Mouse (Mus musculus) left cerebral cortex, adult 2 months (tissue): ENCODE measurements around the gene Parvb. TPM values are rescaled to one million over a fixed set of nuclear protein-coding genes. Genes with fewer than 3 reads are reported as not detected.

Experiments used
- DNase-seq, 2 experiments: peaks; one replicate each; pipeline ENCODE4 v3.0.0; 2021 to 2022; ENCODE audit warnings: low spot score in 2 of 2, mixed read lengths in 1 of 2; ENCODE audit errors: extremely low spot score in 1 of 2
- H3K27ac ChIP-seq: fragments of 200-600 bp; 2 replicates; pipeline ENCODE4 v1.8.1; 2022
- H3K4me3 ChIP-seq: fragments of 200-600 bp; 2 replicates; pipeline ENCODE4 v1.8.1; 2022
- CTCF ChIP-seq: fragments of 200-600 bp; IDR thresholded peaks from 2 replicates; pipeline ENCODE4 v1.8.1; 2022; ENCODE audit warnings: antibody characterized with exemption, mild to moderate bottlenecking, moderate library complexity
- intact Hi-C: fragments of 180-260 bp; cut with DNase I; formaldehyde crosslinking; loops from one replicate; pipeline ENCODE4 v1.15.1; 2025
- total RNA-seq, 2 experiments: library from RNA; stranded (reverse); gene quantifications; 2 replicates each; pipeline ENCODE4 v1.2.3; 2021

Parvb gene
- total RNA-seq, 2 experiments from 2014 or later: 19.3 to 20.9 TPM

DNA sequence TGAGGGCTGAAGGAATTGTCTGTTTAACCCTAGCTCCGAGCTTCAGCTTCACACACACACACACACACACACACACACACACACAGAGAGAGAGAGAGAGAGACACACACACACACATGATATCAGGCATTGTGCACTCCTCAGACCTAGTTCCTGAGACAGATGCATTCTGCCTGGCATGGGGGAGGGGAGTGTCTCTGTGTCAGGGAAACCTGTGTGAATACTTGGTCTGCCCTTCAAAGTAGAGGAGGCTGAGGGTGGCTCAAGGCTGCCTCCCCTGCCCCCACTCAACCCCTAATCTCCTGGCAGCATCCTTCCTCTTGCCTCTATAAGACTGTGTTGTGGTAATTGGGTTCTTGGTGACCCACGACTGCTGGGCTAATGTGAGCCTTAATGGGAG is 31.7 kb downstream of the Parvb start:
- Histone ChIP-seq H3K27ac (no peak overlapping the region), H3K4me3 (no peak overlapping the region)
- DNase-seq: no peak
- intact Hi-C loops: loop anchor here (5.0 kb wide), 2 partner anchors 184 to 334 kb away; partner anchors contain the start of gene Shisal1
- no peak for TF ChIP-seq CTCF

DNA sequence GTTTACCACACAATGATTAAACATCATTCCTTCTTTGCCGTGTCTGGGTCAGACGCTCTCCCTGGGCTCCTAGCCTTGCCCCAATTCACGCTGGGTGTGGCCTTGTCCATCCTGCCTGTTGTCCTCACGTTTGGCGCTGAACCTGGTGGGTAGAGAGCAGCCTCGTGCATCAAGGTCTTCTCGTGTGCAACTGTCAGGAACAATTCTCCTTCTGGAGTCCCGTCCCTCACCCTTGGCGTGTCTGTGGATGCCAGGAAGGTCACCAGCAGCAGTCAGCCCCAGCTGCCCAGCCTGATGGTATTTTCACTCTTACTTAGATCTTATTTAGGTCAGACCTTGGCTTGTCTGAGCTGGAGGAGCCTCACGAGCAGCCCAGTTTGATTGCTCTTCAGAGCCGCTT is 33.3 kb downstream of the Parvb start:
- Histone ChIP-seq H3K27ac (0 out of 2 replicates have a peak overlapping the region, but pooled peaks have one; percentile 24), H3K4me3 (no peak overlapping the region)
- intact Hi-C loops: no loop called here
- TF ChIP-seq CTCF: no peak
- no peak for DNase-seq

DNA sequence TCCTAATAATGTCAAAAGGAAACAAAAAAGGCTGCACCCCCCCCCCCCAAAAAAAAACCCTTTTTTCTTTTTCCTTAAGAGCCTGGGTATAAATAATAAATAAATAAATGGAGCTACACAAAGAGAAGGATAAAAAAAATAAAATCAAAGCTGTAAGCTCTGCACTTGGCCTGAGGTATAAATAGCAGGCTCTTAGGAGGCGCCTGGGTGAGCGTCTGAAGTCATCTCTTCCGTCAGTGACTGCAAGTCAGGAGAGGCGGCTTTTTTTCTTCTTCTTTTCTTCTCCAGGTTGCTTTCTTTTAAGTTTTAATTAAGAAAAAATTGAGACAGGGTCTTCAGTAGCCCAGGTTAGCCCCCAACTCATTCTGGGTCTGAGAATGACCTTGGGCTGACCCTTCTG is 34.4 kb downstream of the Parvb start:
- intact Hi-C loops: no loop called here
- Histone ChIP-seq H3K27ac (peak overlapping the region; percentile 44; the same call in 1 of the 2 replicates), H3K4me3 (no peak overlapping the region)
- no peak for DNase-seq
- no peak for TF ChIP-seq CTCF

DNA sequence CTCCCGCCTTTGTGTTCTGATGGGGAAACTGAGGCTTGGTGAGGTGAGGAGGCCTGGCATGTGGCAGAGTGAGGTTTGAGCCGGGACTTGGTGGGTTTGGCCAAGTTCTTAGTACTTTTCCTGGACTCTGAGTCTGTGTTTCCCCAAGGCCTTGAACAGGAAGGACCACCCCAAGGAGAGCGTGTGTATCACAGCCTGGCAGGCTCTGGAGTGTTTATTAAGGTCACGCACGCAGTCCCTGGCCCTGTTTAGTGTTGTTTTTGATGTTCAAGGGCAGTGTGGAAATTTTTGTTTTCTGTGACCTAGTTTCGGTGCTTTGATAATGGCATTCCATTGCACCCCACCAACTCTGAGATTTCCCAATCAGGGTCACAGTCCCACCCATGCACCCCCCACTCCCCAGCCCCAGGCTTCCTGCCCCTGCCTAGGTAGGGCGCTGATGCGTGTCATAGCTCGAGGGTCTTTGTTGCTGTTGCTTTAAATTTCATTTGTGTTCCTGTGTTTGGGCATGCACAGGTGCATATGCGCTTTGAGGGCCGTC is 35.9 kb downstream of the Parvb start:
- peak overlapping the region; percentile 44 for H3K27ac ChIP-seq
- intact Hi-C loops: no loop called here
- no peak for DNase-seq
- H3K4me3 ChIP-seq: no peak overlapping the region
- no peak; the same call in 1 of the 2 replicates for TF ChIP-seq CTCF

DNA sequence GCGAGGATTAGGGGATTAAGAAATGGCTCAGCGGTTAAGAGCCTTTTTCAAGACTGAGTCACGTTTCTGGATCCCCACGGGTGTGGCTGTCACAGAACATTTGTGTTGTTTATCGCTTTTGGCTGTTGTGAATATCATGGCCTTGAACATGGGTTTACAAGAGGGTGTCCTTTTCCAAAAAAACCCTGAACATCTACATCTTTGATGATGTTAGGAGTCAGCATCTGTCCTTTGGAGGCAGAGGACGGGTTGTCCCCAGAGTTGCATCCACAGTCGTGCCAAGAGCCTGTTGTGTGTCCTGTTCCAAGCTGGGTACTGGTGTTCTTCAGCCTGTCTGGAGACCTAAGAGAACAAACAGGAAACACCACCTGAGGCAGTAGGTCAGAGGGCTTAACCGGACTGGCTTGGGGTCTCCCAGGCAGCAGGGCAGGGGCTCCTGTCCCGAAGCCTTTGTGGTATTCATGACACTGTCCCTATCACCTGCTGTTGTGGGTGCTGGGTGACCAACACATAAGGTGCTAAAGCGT is 37.3 kb downstream of the Parvb start:
- Histone ChIP-seq H3K4me3 (no peak overlapping the region), H3K27ac (no peak overlapping the region)
- intact Hi-C loops: no loop called here
- no peak for TF ChIP-seq CTCF
- DNase-seq: no peak

DNA sequence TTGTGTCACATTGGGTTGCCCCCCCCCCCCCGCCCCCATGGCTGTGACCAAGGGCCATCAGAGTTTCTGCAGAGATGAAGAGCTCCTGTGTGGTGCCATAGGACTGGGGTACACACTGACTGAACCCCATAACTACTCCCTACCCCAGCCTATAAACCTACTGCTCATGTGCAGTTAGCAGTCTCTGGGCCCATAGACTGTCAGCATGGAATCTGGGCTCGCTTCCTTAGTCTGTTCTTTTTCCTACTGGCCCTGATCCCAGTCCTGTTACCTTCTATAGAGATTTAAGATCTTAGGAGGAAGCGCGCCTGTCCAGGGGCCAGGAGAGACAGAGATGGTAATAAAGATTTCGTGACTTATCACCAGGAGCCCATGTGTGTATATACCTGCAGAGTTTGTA is 38.2 kb downstream of the Parvb start:
- intact Hi-C loops: no loop called here
- H3K27ac ChIP-seq: no peak overlapping the region
- H3K4me3 ChIP-seq: no peak overlapping the region
- DNase-seq: no peak
- no peak for TF ChIP-seq CTCF

DNA sequence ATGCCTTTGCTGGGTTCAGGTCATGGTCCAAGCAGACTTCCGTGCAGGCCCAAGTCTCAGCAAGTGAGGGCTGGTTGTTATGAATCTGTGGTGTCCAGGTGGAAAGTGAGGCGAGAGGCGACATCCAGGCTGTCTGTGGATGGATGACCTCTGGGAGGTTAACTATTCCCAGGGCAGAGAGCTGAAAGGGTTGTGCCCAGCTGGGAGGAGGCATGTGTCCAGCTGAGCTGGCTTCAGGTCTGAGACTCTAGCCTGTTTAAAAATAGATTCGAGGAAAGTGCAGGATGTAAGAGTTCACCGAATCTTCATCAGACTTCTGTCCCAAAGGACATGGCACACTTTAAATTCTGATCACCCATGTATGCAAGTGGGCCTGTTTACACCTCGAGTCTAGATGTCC is 38.6 kb downstream of the Parvb start:
- no peak for TF ChIP-seq CTCF
- intact Hi-C loops: no loop called here
- Histone ChIP-seq H3K27ac (no peak overlapping the region), H3K4me3 (no peak overlapping the region)
- DNase-seq: no peak

DNA sequence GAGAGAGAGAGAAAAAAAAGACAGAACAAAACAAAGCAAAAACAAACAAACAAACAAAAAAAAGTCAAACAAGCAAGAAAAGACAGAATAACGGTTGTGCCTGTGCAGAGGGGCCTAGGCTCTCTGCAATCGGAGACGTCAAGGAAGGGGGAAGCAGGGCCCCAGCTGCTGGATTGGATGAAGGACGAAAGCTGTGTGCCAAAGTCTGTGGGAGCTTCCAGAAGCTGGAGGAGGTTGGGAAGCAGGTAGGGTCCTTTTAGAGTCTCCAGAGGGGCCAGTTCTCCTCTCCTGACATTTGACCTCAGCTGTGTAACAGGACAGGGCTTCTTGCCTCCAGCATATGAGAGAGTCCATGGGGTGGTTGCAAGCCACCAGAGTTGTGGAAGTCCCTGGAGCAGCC is 44.2 kb downstream of the Parvb start:
- Histone ChIP-seq H3K27ac (no peak overlapping the region), H3K4me3 (no peak overlapping the region)
- TF ChIP-seq CTCF: no peak
- DNase-seq: no peak
- intact Hi-C loops: no loop called here

DNA sequence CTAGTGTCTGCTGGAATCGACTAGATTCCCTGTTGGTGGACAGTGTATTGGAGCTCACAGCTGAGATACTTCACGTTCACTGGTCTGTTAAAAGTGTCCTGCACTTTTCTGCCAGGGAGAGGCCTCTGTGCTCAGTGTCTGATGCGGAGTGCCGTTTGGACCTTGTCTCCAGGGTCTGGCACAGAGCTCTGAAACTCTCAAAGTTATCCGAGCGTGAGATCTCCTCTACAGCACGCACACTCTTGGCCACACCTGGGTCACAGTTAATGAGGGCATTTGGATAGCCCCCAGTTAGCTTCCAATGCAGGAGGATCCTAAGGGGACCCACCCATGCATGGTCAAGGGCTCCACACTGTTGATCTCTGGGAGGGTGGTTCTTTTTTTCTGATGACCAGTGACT is 46.2 kb downstream of the Parvb start:
- no peak for DNase-seq
- intact Hi-C loops: no loop called here
- TF ChIP-seq CTCF: no peak
- Histone ChIP-seq H3K4me3 (no peak overlapping the region), H3K27ac (no peak overlapping the region)

DNA sequence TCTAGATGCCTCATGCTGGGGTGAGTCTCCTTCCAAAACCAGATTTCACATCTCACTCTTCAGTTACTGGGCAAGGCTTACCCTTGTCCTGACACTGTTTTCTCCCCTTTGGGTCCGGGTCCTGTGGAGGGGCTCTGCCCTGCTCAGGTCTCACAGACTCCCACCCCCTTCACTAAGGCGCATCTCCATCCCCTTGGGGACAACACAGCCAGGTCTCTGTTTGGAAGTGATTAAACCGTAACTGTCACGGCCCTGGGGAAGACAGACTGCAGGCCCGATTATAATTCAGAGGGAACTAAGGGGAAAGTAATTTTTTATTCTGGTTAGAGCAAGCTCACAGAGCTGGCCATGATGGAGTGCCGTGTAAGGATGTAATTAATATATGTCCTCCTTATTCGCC is 46.8 kb downstream of the Parvb start:
- intact Hi-C loops: no loop called here
- no peak for DNase-seq
- Histone ChIP-seq H3K4me3 (no peak overlapping the region), H3K27ac (no peak overlapping the region)
- TF ChIP-seq CTCF: no peak

DNA sequence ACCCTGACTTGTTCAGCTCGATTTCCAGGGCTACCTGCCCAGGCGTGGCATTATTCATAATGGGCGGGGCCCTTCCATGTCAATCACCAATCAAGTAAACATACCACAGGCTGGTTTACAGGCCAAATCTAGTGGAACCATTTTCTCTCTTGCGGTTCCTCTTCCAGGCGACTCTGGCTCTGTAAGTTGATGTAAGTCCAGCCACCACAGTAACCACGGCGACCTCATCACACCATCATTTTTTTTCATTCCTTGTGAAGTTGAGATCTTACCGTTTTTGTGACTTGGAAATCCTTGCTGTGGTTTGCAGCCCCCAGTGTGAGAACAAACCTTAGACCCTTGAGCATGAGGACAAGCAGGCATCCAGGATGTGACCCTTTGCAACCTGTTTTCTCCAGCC is 48.5 kb downstream of the Parvb start:
- intact Hi-C loops: no loop called here

DNA sequence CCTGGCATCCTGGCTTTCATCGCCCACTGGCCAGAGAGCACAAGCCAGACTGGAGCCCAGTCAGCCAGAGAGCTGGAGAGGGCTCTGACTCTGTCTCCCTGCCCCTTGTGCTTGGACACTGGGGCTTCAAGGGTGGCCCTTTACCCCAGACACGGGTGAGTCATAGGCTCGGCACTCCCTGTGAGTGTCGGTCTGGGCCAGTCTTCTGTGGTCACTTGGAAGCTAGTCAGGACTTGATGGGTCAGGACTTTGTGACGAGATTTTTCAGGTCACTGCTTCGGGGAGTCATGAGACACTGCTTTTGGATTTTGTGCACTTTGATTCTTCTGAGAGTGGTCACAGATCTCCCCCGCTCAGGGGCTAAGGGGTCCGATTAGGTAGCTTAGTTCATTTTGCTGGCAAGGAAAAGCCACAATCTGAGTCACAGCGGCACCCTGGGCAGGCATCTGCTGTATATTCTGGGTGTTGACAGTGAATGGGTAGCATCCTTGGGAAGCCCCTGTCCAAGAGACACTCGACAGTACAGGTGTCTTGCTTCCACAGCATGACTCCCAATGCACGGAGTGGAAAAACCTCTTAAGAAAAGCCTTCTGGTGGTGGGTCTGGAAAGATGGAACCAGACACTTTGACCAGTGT is 49.0 kb downstream of the Parvb start:
- no peak overlapping the region for H3K4me3 ChIP-seq
- H3K27ac ChIP-seq: no peak overlapping the region
- DNase-seq: no peak
- no peak for TF ChIP-seq CTCF
- intact Hi-C loops: no loop called here

More for the DNA sequence above, 48.5 kb downstream of the Parvb start:
- TF ChIP-seq CTCF: no peak
- no peak for DNase-seq
- Histone ChIP-seq H3K27ac (no peak overlapping the region), H3K4me3 (no peak overlapping the region)
